Mouse (Mus musculus) skeletal muscle tissue, adult 2 months (tissue): ENCODE data around the gene Adprhl1.

Experiments used
- DNase-seq: peaks from one replicate; pipeline ENCODE4 v3.0.0-alpha.2; 2012; ENCODE audit warnings: low read depth, low spot score

Gene Adprhl1

DNA sequence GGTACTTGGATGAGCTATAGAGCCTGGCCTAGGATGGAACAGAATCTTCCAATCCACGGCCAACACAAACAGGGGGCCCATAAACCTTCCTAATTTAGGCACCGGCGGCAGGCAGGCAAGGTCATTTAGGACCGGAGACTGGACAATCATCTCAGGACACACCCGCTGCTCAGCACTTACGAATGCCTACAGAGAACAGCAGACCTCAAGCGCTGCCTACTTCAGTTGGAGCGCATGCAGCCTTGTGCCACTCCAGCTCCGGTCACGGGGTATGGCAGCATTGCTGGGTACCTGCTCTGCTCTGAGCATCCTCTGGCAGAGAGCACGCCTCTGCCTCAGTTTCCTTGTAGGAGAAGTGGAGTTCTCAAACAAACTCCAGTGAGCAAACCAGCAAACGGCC lies 24.2 kb downstream of the Adprhl1 start:
- DNase-seq, result peak; percentile 48

DNA sequence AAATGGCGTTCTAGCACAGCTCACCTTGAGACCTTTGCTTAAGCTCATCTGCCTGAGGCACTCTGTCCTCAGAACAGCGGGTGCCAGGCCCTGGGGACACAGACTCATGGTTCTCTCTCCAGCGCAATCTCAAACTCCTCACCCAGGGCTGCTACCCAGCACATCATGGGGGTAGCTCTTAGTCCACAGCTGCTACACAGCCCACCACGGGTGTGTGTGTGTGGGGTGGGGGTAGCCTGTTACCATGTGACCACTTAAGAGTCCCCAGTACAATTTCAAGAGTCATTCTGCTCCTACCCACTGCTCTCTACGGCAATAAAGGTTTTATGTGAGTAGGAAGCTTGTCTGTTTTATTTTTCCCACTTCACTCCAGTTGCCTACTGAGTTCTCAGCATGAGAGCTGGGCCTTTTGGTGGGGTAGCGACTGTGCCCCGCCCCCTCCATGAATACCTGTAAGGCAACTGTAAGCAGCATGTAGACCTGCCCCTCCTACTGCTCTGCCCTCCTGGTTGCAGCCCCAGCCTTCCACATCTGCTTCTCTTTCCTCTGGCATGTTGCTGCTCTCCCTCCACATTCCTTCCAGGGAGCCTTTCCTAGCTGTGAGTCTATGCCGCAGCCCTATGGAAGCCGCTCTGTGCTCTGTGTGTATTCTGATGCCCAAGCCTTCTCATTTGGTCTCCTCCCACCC lies 24.9 kb downstream of the Adprhl1 start:
- DNase-seq, result no peak

GRCm38 (mm10) chr8:13227184-13227583 lies 26.8 kb downstream of the Adprhl1 start:
- no peak for DNase-seq

DNA sequence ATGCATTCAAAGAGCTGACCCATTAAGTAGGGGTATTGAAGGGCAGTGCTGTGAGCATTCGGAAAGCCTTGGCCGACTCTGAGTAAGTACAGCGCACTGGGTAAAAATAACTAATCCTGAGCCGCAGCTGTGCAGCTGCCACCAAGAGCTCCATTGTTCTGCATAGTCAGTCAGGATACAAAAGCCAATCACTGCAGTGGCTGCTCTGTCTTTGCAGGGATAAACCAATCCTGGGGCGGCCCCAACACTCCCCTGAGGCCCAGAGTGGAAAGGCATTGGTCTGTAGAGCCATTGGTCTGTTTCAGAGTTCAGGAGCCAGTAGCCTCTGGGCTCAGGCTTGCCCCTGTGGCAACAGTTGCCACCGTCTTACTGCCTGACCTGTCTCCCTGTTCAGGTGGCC lies 27.7 kb downstream of the Adprhl1 start:
- DNase-seq, result no peak

DNA sequence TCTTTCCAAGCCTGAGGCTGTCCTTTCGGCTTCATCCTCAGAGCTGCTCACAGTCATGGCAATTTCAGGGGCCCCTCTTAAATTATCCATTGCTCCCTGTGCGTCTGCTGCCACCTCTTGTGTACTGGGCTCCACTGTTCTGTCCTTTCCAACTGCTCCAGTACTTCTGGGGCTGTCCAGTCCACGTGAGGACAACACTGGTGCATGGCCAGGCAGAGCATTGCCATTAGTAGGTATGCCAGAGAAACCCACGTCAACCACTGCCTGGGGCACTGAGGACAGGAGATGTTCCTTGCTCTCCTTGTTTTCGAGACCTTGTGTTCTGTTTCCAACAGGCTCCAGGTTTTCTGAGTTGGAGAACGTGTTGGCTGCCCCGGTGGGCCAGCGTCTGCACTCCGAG lies 29.5 kb downstream of the Adprhl1 start:
- no peak for DNase-seq

DNA sequence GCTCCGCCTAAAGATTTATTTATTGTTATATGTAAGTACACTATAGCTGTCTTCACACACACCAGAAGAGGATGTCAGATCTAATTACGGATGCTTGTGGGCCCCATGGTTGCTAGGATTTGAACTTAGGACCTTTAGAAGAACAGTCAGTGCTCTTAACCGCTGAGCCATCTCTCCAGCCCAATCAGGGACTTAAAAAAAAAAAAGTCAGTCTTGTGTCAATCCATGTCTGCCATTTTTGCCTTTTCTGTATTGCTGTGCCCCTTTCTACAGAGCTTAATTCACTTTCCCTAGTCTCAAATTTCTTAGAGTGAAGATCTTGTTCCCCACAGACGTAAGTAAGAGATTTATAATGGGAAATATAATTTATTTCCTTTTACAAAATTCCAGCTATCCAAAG lies 35.5 kb downstream of the Adprhl1 start:
- no peak for DNase-seq

- DNase-seq, result no peak
Observed at GRCm38 (mm10) chr8:13217986-13218385, 36.0 kb downstream of the Adprhl1 start.

DNA sequence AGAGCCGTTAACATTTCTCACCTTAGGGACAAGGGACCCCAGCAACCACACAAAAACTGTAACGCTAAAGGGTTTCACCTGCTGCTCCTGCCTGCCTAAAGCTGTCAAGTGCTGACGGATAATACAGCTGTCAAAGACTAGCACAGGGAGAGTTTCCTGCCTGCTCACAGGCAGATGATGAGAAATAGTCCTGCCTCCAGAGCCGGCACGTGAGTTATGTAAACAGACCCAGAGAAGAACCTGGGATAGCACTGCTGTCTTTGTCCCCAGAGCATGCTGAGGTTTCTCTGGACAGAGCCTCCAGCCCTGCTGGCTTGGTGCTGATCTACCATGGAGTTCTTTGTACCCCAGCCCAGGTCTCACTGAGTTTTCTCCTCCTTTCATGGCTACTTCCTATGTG lies 36.9 kb downstream of the Adprhl1 start:
- DNase-seq, result no peak

GRCm38 (mm10) chr8:13216386-13216785 lies 37.6 kb downstream of the Adprhl1 start:
- DNase-seq, result no peak

- DNase-seq, result peak; percentile 94
Observed at GRCm38 (mm10) chr8:13213479-13214268, 40.3 kb downstream of the Adprhl1 start.

GRCm38 (mm10) chr8:13209770-13210169 lies 44.2 kb downstream of the Adprhl1 start:
- DNase-seq, result peak; percentile 88

GRCm38 (mm10) chr8:13208627-13209355 lies 45.2 kb downstream of the Adprhl1 start:
- DNase-seq, result peak; percentile 89

GRCm38 (mm10) chr8:13206290-13206689 lies 47.7 kb downstream of the Adprhl1 start:
- DNase-seq, result no peak

GRCm38 (mm10) chr8:13205311-13205710 lies 48.7 kb downstream of the Adprhl1 start:
- DNase-seq, result no peak

- no peak for DNase-seq
Observed at GRCm38 (mm10) chr8:13204371-13205140, 49.4 kb downstream of the Adprhl1 start.

GRCm38 (mm10) chr8:13203472-13203871 lies 50.5 kb downstream of the Adprhl1 start:
- DNase-seq, result no peak

DNA sequence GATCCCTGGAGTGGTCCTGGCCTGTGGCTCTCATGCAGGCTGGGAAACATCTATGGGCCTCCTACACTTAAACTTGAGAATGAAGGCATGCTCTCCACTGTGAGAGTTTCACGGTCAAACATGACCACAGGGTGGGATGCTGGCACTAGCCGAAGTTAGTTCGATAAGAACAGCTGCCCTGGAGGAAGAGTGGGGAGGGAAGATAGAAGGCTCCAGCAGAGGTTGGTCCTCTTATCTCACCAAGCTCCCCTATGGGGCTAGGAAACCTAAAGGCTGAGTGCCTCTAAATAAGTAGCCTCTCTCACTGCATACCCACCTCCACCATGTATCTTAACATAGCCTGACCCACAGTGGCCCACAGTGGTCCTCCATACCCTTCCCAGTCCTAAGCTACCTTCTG lies 51.2 kb downstream of the Adprhl1 start:
- no peak for DNase-seq

DNA sequence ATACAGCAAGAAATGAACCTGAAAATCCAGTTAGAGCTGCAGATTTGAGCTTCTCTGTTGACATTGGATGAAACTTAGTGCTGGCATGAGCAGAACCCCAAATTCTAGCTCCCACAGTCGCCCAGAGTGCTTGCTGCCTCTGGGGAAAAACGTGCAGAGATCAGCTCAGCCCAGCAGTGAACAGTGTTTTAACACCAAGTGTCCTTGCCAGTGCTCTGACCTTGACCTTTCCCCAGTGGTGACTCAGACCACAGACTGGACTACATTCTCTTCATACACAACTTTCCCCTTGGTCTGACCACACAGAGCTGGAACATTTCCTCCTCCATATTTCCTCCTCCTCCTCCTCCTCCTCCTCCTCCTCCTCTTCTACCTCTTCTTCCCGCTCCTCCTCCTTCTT lies 51.9 kb downstream of the Adprhl1 start:
- DNase-seq, result no peak

GRCm38 (mm10) chr8:13201013-13201334 lies 53.0 kb downstream of the Adprhl1 start:
- DNase-seq, result no peak

- DNase-seq, result no peak
Observed at GRCm38 (mm10) chr8:13200301-13201012, 53.5 kb downstream of the Adprhl1 start, which contains the start of gene Grtp1. Gene Grtp1 (minus strand): TSS chr8:13200620.

- no peak for DNase-seq
Observed at GRCm38 (mm10) chr8:13199385-13200061, 54.4 kb downstream of the Adprhl1 start.
